Mouse (Mus musculus) lung, postnatal 0 days (tissue): ENCODE results near the gene Sult2a7. TPM values are rescaled to one million over a fixed set of nuclear protein-coding genes. Genes with fewer than 3 reads are reported as not detected.

Experiments
- ATAC-seq: fragments of 200-750 bp; cut with Nextera tagmentation; 2 replicates; pipeline ENCODE4 v1.8.0; 2017; ENCODE audit warnings: moderate library complexity
- DNase-seq: peaks from one replicate; pipeline ENCODE4 v3.0.0-alpha.2; 2016; ENCODE audit warnings: low spot score
- H3K27ac ChIP-seq: fragments of 300-500 bp; sonication (generic); 2 replicates; pipeline ENCODE4 v1.5.1; 2014; ENCODE audit warnings: antibody characterized with exemption, mild to moderate bottlenecking, low read length, mixed read lengths
- H3K27me3 ChIP-seq: fragments of 300-500 bp; sonication (generic); replicated peaks from 2 replicates; pipeline ENCODE4 v1.6.1; 2014; ENCODE audit warnings: low read length, mixed read lengths; ENCODE audit not compliant: insufficient read depth
- H3K36me3 ChIP-seq: fragments of 300-500 bp; sonication (generic); 2 replicates; pipeline ENCODE4 v1.6.1; 2014; ENCODE audit warnings: low read length, mixed read lengths; ENCODE audit not compliant: insufficient read depth
- H3K4me1 ChIP-seq: fragments of 300-500 bp; sonication (generic); 2 replicates; pipeline ENCODE4 v1.6.1; 2014; ENCODE audit warnings: antibody characterized with exemption, low read depth, low read length, mixed read lengths; ENCODE audit not compliant: insufficient read depth
- H3K4me2 ChIP-seq: fragments of 300-500 bp; sonication (generic); replicated peaks from 2 replicates; pipeline ENCODE4 v1.6.1; 2014; ENCODE audit warnings: low read depth, mild to moderate bottlenecking, low read length, moderate library complexity, mixed read lengths
- H3K4me3 ChIP-seq: fragments of 300-500 bp; sonication (generic); 2 replicates; pipeline ENCODE4 v1.5.1; 2014; ENCODE audit warnings: low read depth, low read length
- H3K9ac ChIP-seq: fragments of 300-500 bp; sonication (generic); replicated peaks from 2 replicates; pipeline ENCODE4 v1.6.1; 2014; ENCODE audit warnings: low read depth, mild to moderate bottlenecking
- H3K9me3 ChIP-seq: fragments of 300-500 bp; sonication (generic); 2 replicates; pipeline ENCODE4 v1.6.1; 2016; ENCODE audit warnings: low read length, mixed read lengths
- CTCF ChIP-seq: IDR thresholded peaks from 2 replicates; pipeline ENCODE4 v1.5.1; 2016; ENCODE audit warnings: antibody characterized with exemption, mild to moderate bottlenecking
- EP300 ChIP-seq: IDR thresholded peaks from 2 replicates; pipeline ENCODE4 v1.6.1; 2016; ENCODE audit warnings: antibody characterized with exemption, mild to moderate bottlenecking, control low read depth
- WGBS: fragments of 180-500 bp; shearing (Covaris S2); extraction: QIAGEN DNeasy Blood & Tissue Kit; methylation state at CpG from one replicate; pipeline ENCODE4 v1.1.7; 2014; 5-methylcytosine and 5-hydroxymethylcytosine counted together
- polyA plus RNA-seq: library from polyadenylated mRNA; unstranded; fragments of >200 nt; fragmentation: Nextera tagmentation; extraction: Ambion mirVana; gene quantifications from 2 replicates; pipeline ENCODE4 v1.2.1, GENCODE M21; 2015

The Sult2a7 gene
- polyA plus RNA-seq: not detected in 2 replicates

DNA sequence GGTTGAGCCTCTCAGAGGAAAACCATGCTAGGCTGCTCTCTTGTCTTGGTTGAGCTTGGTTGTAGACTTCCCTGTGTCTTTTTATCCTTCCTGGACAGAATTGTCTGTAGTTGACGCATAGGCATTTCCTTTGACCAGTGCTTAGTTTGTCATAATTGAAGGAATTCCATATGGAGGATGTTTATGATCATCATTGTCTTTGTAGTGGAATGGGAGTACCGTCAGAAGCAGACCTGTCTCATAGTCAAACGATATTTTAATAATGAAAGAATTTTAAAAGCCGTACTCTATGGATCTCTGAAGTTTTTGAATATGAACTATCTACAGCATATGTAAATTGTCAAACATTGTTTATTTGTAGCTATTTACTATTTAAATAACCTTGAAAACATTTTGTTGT, at the start of gene Sult2a7:
Sult2a7 (minus strand) TSS at position 101 of the 400 bp plus-strand sequence.
- no peaks in the 10 kb centered on the region for H3K9me3 ChIP-seq
- H3K9ac ChIP-seq: no peak within 1 kb of the TSS
- no peak within 1 kb of the TSS for H3K4me3 ChIP-seq
- H3K27me3 ChIP-seq: no peaks in the 10 kb centered on the region
- no peaks in the 10 kb centered on the region for H3K4me1 ChIP-seq
- H3K27ac ChIP-seq: no peak within 1 kb of the TSS
- no peak for DNase-seq
- 85% methylated on average over 4 of the region's 4 CpGs for WGBS
- no peak for ATAC-seq
- no peak for TF ChIP-seq CTCF
- no peak for TF ChIP-seq EP300
- no peaks in the 10 kb centered on the region for H3K36me3 ChIP-seq
- no peak within 1 kb of the TSS for H3K4me2 ChIP-seq

DNA sequence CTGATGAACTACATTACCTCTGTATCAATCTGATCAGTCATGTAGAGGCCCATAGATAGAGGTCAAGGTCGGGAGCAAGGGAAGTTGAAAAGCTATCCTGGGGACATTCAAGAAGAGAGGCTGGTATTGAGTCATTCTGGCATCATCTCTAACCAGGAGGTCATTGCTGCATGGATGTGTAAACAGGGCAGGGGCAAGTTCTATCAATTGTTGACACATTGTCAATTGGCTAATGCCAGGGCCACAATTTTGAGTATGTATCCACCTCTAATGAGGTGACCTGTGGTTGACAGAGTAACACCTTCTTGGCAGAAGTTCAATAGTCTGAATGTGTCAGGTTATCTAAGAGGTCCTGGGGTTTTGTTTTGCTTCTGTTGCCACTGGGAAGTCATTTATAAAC, 31.2 kb upstream of the Sult2a7 start:
- no peak overlapping the region for H3K4me3 ChIP-seq
- TF ChIP-seq EP300: no peak
- no peak for TF ChIP-seq CTCF

DNA sequence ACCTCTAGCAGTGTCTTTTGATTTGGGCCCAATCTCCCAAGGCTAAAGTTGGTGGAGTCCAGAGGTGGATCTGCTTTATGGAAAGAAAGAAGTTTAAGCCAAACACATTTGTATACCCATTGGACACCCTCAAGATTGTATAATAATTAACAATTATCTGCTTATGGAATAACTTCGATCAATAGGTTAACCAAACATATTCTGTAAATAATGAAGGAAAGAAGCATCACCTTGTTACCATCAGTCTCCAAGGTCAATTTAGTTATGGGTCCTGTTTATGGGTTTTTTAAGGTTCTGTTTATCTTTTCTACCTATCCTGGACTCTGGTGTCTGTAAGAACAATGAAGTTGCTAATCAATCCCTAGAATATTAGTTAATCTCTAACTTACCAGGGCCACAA, 28.6 kb upstream of the Sult2a7 start:
- no peak overlapping the region for H3K9ac ChIP-seq
- ATAC-seq (no peak), DNase-seq (no peak)
- TF ChIP-seq EP300 (no peak), CTCF (no peak)
- no peak overlapping the region for H3K4me2 ChIP-seq
- no peak overlapping the region for H3K4me3 ChIP-seq
- peaks cover 3% of the 10 kb centered on the region for H3K9me3 ChIP-seq
- H3K27me3 ChIP-seq: no peaks in the 10 kb centered on the region
- no peak overlapping the region for H3K27ac ChIP-seq
- 68% methylated on average over 1 of the region's 1 CpGs for WGBS
- H3K4me1 ChIP-seq: no peaks in the 10 kb centered on the region
- H3K36me3 ChIP-seq: no peaks in the 10 kb centered on the region

More for the DNA sequence above, 31.2 kb upstream of the Sult2a7 start:
- Histone ChIP-seq H3K4me2 (no peak overlapping the region), H3K4me1 (no peaks in the 10 kb centered on the region), H3K36me3 (no peaks in the 10 kb centered on the region), H3K9ac (no peak overlapping the region), H3K9me3 (no peaks in the 10 kb centered on the region), H3K27ac (no peak overlapping the region), H3K27me3 (no peaks in the 10 kb centered on the region)
- WGBS: 36% methylated on average over 1 of the region's 1 CpGs
- ATAC-seq (no peak), DNase-seq (no peak)

DNA sequence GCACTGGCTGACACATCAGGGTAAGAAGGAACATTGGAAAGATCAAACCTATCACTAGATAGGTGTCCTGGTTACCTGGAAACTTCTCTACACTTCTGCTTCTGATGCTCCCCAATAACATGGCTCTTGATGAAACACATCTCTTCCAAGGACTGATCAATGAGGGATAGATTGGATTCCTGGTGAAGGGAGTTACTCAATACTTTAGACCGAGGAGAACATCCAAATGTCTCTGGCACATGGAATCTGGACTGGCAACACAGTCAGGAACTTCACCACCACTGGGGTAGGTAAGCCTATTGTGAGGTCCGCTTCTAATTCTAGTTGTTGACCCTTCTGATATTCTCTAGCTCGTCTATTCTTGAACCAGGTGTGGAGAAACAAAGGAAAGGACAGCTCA, 24.3 kb upstream of the Sult2a7 start:
- ATAC-seq (no peak), DNase-seq (no peak)
- no peak for TF ChIP-seq CTCF
- Histone ChIP-seq H3K4me3 (no peak overlapping the region), H3K9ac (no peak overlapping the region), H3K27me3 (no peaks in the 10 kb centered on the region), H3K4me1 (no peaks in the 10 kb centered on the region), H3K36me3 (no peaks in the 10 kb centered on the region), H3K27ac (no peak overlapping the region), H3K9me3 (peaks cover 7% of the 10 kb centered on the region), H3K4me2 (no peak overlapping the region)
- 65% methylated on average over 3 of the region's 3 CpGs for WGBS

- DNase-seq (no peak), ATAC-seq (no peak)
- Histone ChIP-seq H3K9me3 (no peaks in the 10 kb centered on the region), H3K27me3 (no peaks in the 10 kb centered on the region), H3K36me3 (no peaks in the 10 kb centered on the region), H3K4me1 (no peaks in the 10 kb centered on the region), H3K4me2 (no peak overlapping the region), H3K9ac (no peak overlapping the region), H3K27ac (no peak overlapping the region), H3K4me3 (no peak overlapping the region)
- TF ChIP-seq CTCF (no peak), EP300 (no peak)
- WGBS: 64% methylated on average over 3 of the region's 3 CpGs
Measured at GRCm38 (mm10) chr7:14492886-14493285, 1.1 kb downstream of the Sult2a7 start.

- WGBS: 56% methylated on average over 3 of the region's 3 CpGs
Measured at GRCm38 (mm10) chr7:14446534-14446933, 47.5 kb downstream of the Sult2a7 start, which contains the start of gene Sult2a8. Gene Sult2a8 (minus strand): TSS chr7:14446769.

DNA sequence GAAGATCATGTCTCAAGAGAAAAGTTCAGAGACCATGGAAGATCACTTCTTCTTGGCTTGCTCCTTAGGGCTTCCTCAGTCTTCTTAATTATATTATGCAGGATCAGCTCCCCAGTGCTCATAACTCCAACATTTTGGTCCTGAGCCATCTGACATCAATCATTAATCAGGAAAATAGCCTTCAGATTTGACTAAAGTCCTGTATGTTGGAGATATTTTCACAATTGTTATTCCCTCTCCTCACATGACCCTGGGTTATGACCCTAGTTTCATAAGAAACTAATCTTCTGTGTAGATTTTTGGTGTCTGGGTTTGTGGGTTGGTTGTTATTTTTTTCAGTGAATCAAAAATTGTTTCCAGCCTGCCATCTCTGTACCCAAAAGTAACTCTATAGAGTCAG, 54.4 kb downstream of the Sult2a7 start:
- TF ChIP-seq CTCF (no peak), EP300 (no peak)

More at GRCm38 (mm10) chr7:14446534-14446933, 47.5 kb downstream of the Sult2a7 start, which contains the start of gene Sult2a8:
- no peak for TF ChIP-seq CTCF
- TF ChIP-seq EP300: no peak
- no peaks in the 10 kb centered on the region for H3K4me1 ChIP-seq
- H3K4me3 ChIP-seq: no peak within 1 kb of the TSS
- no peaks in the 10 kb centered on the region for H3K27me3 ChIP-seq
- H3K36me3 ChIP-seq: no peaks in the 10 kb centered on the region
- no peak within 1 kb of the TSS for H3K9ac ChIP-seq
- DNase-seq (no peak), ATAC-seq (no peak)
- H3K9me3 ChIP-seq: 0 out of 2 replicates have a peak, but pooled peaks cover 3% of the 10 kb centered on the region
- H3K4me2 ChIP-seq: no peak within 1 kb of the TSS
- no peak within 1 kb of the TSS for H3K27ac ChIP-seq

More for the DNA sequence above, 54.4 kb downstream of the Sult2a7 start:
- Histone ChIP-seq H3K4me1 (no peaks in the 10 kb centered on the region), H3K4me3 (no peak overlapping the region), H3K9ac (no peak overlapping the region), H3K4me2 (no peak overlapping the region), H3K9me3 (0 out of 2 replicates have a peak, but pooled peaks cover 3% of the 10 kb centered on the region), H3K27ac (no peak overlapping the region), H3K36me3 (no peaks in the 10 kb centered on the region), H3K27me3 (no peaks in the 10 kb centered on the region)
- ATAC-seq (no peak), DNase-seq (no peak)
